Mouse (Mus musculus) limb, embryonic 10.5 days (tissue): ENCODE results near the gene Frat1. TPM values are rescaled to one million over a fixed set of nuclear protein-coding genes. Genes with fewer than 3 reads are reported as not detected.
A peak's percentile ranks its signal among the peaks of the same experiment; 100 is the strongest.

Experiments
- DNase-seq: peaks from one replicate; pipeline ENCODE4 v3.0.0-alpha.2; 2017; ENCODE audit warnings: low spot score
- H3K27ac ChIP-seq: fragments of 300-500 bp; sonication (generic); 2 replicates; pipeline ENCODE4 v1.5.1; 2016; ENCODE audit warnings: mild to moderate bottlenecking
- H3K27me3 ChIP-seq: fragments of 300-500 bp; sonication (generic); 2 replicates; pipeline ENCODE4 v1.6.1; 2016; ENCODE audit warnings: low read depth, mild to moderate bottlenecking; ENCODE audit not compliant: poor library complexity, severe bottlenecking
- H3K36me3 ChIP-seq: fragments of 300-500 bp; sonication (generic); 2 replicates; pipeline ENCODE4 v1.6.1; 2016; ENCODE audit warnings: mild to moderate bottlenecking, moderate library complexity
- H3K4me1 ChIP-seq: fragments of 300-500 bp; sonication (generic); 2 replicates; pipeline ENCODE4 v1.6.1; 2016
- H3K4me3 ChIP-seq: fragments of 300-500 bp; sonication (generic); 2 replicates; pipeline ENCODE4 v1.5.1; 2016; ENCODE audit warnings: mild to moderate bottlenecking, moderate library complexity
- H3K9me3 ChIP-seq: fragments of 300-500 bp; sonication (generic); replicated peaks from 2 replicates; pipeline ENCODE4 v1.6.1; 2016; ENCODE audit warnings: mild to moderate bottlenecking
- WGBS: fragments of 180-500 bp; shearing (Covaris S2); methylation state at CpG from one replicate; pipeline ENCODE4 v1.1.7; 2016; 5-methylcytosine and 5-hydroxymethylcytosine counted together
- polyA plus RNA-seq: library from polyadenylated mRNA; unstranded; fragments of >200 nt; fragmentation: Nextera tagmentation; extraction: Ambion mirVana; gene quantifications from 2 replicates; pipeline ENCODE4 v1.2.1, GENCODE M21; 2016

Gene Frat1
- polyA plus RNA-seq, 1 experiment from 2014 or later, result 4.9 TPM

DNA sequence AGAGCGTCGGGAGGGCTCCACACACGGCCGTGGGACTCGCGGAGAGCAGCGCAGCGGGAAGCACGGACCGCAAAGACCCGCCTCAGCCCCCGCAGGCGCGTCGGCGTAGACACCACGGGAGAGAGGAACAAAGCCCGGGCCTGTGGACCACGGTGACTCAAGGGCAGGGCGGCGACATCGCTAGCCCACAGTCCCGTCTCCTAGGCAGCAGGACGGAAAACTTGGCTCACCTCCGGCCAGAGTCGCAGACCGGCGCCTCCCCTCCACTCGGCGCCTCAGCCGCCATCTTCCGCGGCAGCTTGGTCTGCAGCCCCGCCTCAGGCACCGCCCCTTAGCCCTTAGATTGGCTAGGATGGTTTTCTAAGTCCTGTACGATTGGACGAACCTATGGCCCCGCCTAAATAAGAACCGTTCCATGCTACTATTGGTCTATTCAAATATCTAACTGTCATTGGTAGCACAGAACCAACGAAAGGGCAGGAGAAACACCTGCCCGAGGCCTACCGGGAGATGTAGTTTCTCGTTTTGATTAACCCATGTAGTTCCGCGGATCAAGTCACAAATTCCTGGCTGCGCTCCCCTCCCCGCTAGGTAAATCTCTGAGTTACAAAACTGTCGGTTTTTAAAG lies 27.9 kb upstream of the Frat1 start, which contains the start of gene Arhgap19:
Gene Arhgap19 (minus strand): TSS at position 306 of the 628 bp plus-strand sequence.
- H3K36me3 ChIP-seq, result no peaks in the 10 kb centered on the region
- no peaks in the 10 kb centered on the region for H3K27me3 ChIP-seq
- H3K9me3 ChIP-seq, result peaks cover 3% of the 10 kb centered on the region; the same call in 1 of the 2 replicates
- peaks cover 21% of the 10 kb centered on the region for H3K4me1 ChIP-seq
- peak within 1 kb of the TSS; percentile 87 for H3K4me3 ChIP-seq
- peak within 1 kb of the TSS; percentile 93 for H3K27ac ChIP-seq
- under 1% methylated on average over 48 of the region's 48 CpGs for WGBS
- peak; percentile 89 for DNase-seq

DNA sequence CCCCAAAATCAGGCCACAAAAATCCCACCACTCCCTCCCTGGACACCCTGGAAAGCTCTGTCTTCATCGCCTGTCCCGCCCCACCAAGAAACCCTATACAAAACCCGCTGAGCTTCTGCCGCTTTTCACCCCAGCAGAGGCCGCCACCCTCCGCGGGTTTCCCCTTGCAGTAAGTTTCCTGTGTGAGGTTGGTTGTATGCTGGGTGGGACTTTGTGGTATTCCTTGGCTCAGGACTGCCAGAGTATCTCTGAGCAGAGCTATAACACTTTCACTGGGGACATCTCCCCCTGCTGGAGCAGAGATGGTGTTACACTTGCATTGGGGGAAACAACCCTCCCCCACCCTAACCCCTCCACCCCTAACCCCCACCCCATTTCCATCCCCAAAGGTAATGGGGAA lies 26.4 kb upstream of the Frat1 start:
- no peak overlapping the region for H3K4me3 ChIP-seq
- DNase-seq, result no peak
- peaks cover 21% of the 10 kb centered on the region for H3K4me1 ChIP-seq
- no peak overlapping the region for H3K27ac ChIP-seq
- H3K36me3 ChIP-seq, result no peaks in the 10 kb centered on the region
- H3K27me3 ChIP-seq, result no peaks in the 10 kb centered on the region
- H3K9me3 ChIP-seq, result peaks cover 3% of the 10 kb centered on the region; the same call in 1 of the 2 replicates
- WGBS, result 40% methylated on average over 7 of the region's 7 CpGs

DNA sequence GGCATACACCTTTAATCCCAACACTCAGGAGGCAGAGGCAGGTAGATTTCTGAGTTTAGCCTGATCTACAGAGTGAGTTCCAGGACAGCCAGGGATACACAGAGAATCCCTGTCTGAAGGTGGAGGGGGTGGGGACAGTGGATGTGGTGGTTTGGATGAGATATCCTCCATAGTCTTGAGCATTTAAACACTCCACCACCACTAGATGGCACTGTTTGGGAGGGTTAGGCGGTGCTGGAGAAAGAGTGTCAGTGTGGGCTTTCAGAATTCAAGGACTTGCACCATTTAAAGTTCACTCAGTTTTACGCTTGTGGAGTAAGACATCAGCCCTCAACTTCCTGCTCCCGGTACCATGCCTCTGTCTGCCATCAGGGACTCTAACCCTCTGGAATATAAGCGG lies 23.9 kb upstream of the Frat1 start:
- WGBS, result 90% methylated on average over 4 of the region's 4 CpGs
- Histone ChIP-seq H3K27ac (no peak overlapping the region), H3K27me3 (no peaks in the 10 kb centered on the region), H3K9me3 (peaks cover 3% of the 10 kb centered on the region; the same call in 1 of the 2 replicates), H3K4me3 (no peak overlapping the region), H3K4me1 (peaks cover 10% of the 10 kb centered on the region), H3K36me3 (no peaks in the 10 kb centered on the region)
- DNase-seq, result no peak

DNA sequence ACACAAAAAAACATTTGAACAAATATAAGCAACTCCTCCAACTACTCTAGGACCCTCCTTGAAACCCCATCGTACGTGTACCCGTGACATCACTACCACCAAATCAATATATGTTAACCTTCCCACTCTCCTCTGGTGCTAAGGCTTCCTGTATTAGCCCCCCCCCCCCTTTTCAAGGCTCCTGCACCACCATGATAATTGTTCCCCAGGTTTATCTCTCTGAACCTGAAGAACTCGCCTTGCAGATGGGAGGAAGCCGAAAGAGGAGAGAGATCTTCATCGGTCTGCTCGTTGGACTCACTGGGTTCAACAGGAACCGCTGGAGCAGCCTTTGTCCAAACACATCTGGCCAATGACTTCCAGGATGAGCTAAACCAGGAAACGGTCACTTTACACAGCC lies 22.3 kb upstream of the Frat1 start:
- no peak for DNase-seq
- H3K36me3 ChIP-seq, result no peaks in the 10 kb centered on the region
- no peak overlapping the region for H3K27ac ChIP-seq
- no peak overlapping the region for H3K4me3 ChIP-seq
- 94% methylated on average over 9 of the region's 9 CpGs for WGBS
- H3K9me3 ChIP-seq, result peaks cover 3% of the 10 kb centered on the region; the same call in 1 of the 2 replicates
- no peaks in the 10 kb centered on the region for H3K27me3 ChIP-seq
- H3K4me1 ChIP-seq, result peaks cover under 1% of the 10 kb centered on the region; the same call in 1 of the 2 replicates

DNA sequence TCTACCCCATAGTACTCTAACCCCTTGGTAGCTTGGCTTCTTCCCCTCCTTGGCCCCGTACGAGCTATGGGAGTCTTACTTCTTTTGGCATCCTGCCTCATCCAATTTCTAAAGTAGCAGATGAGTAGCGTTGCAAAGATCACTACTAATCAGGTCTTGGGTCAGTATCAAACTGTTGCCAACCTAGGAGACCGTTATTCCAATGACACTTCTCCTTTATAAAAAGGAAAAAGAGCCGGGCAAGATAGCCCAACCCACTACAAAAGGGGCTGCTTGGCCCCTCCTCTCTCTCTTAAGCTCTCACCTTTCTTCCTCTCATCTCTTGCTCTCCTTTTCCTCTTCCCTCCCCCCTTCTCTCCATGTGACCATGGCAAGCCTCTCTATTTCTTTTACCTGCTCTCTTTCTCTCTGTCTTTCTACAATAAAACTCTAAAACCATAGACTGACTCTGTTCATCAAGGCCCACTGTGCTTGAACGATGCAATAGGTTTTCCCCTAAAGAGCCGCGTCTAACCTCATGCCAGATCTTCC lies 21.6 kb upstream of the Frat1 start:
- no peak for DNase-seq
- no peaks in the 10 kb centered on the region for H3K27me3 ChIP-seq
- no peak overlapping the region for H3K27ac ChIP-seq
- 82% methylated on average over 8 of the region's 8 CpGs for WGBS
- no peaks in the 10 kb centered on the region for H3K36me3 ChIP-seq
- H3K4me1 ChIP-seq, result no peaks in the 10 kb centered on the region
- H3K4me3 ChIP-seq, result no peak overlapping the region
- peaks cover 3% of the 10 kb centered on the region; the same call in 1 of the 2 replicates for H3K9me3 ChIP-seq

DNA sequence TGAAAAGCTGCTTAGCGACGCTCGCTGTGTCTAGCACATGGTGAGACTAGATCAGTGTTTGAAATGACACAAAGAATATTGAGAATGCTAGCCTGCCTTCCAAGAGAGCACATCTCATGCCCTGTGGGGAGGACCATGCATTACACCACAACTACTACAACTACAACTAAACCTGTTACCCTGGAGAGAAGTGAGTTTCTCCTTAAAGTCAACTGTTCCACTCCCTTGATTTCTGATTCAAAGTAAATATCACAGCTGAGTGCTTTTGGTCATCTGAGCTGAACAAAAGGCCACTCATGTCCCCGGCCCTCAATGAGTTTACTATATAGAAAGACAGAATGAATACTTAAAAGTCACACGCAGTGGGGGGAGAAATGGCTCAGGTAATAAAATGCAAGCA lies 19.7 kb upstream of the Frat1 start:
- Histone ChIP-seq H3K27ac (no peak overlapping the region), H3K4me3 (no peak overlapping the region), H3K27me3 (no peaks in the 10 kb centered on the region), H3K4me1 (no peaks in the 10 kb centered on the region), H3K9me3 (peaks cover 3% of the 10 kb centered on the region; the same call in 1 of the 2 replicates), H3K36me3 (no peaks in the 10 kb centered on the region)
- WGBS, result 94% methylated on average over 5 of the region's 5 CpGs
- no peak for DNase-seq

DNA sequence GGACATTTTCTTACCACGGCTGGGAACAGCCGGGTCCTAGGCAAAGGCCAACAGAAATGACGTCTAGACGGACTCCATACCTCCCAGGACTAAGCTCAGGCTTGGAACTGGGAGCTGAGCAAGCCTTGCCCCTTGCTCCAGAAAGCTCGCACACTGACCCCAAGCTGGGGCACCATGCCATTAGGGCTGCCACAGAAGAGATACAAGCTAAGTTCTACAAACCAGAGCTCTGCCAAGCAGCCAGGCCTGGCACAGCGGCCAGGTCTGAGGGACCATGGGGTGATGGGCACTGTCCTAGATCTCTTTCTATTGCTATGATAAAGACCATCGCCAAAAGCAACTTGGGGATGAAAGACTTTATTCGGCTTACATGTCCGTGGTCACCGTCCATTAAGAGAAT lies 17.2 kb upstream of the Frat1 start:
- DNase-seq, result no peak
- Histone ChIP-seq H3K36me3 (no peaks in the 10 kb centered on the region), H3K4me3 (no peak overlapping the region), H3K27ac (no peak overlapping the region), H3K9me3 (no peaks in the 10 kb centered on the region), H3K4me1 (peaks cover 8% of the 10 kb centered on the region), H3K27me3 (no peaks in the 10 kb centered on the region)
- 94% methylated on average over 10 of the region's 10 CpGs for WGBS

DNA sequence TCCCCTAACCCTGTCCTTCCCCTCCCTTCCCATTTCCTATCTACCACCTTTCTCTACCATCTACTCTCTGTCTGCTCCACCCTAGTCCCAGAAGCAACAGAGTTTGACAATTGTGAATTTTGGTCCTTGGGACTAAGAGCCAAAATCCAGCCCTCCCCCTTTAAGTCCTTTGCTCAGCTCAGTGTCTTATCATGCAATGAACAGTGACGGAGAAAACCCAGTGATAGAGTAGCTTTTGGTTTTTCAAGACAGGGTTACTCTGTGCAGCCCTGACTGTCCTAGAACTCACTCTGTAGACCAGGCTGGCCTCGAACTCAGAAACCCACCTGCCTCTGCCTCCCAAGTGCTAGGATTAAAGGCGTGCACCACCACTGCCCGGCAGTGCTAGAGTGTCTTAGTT lies 16.4 kb upstream of the Frat1 start:
- H3K9me3 ChIP-seq, result no peaks in the 10 kb centered on the region
- H3K4me3 ChIP-seq, result no peak overlapping the region
- no peak overlapping the region for H3K27ac ChIP-seq
- H3K4me1 ChIP-seq, result peaks cover 10% of the 10 kb centered on the region
- no peak for DNase-seq
- H3K36me3 ChIP-seq, result no peaks in the 10 kb centered on the region
- no peaks in the 10 kb centered on the region for H3K27me3 ChIP-seq
- 94% methylated on average over 4 of the region's 4 CpGs for WGBS

DNA sequence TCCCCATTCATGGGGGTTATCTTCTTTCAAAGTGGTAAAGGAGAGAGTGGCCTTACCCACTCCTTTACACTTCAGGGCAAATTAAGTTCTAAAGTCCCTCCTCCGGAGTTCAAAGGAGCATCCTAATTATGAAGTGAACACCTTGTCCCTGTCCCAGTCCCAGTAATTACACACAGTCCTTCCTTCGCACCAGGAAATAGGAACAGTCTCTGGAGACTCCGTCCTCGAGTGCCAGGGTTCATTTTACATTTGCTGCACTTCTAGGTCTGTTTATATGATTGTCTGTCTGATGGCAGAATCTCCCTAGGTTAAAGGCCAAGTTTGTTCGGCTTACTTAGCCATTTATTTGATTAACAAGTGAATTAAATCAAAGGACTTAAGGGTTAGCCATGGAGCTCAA lies 13.4 kb upstream of the Frat1 start:
- DNase-seq, result no peak
- Histone ChIP-seq H3K9me3 (no peaks in the 10 kb centered on the region), H3K4me1 (peaks cover 10% of the 10 kb centered on the region), H3K27ac (no peak overlapping the region), H3K27me3 (no peaks in the 10 kb centered on the region), H3K4me3 (no peak overlapping the region), H3K36me3 (no peaks in the 10 kb centered on the region)
- WGBS, result 68% methylated on average over 5 of the region's 5 CpGs

DNA sequence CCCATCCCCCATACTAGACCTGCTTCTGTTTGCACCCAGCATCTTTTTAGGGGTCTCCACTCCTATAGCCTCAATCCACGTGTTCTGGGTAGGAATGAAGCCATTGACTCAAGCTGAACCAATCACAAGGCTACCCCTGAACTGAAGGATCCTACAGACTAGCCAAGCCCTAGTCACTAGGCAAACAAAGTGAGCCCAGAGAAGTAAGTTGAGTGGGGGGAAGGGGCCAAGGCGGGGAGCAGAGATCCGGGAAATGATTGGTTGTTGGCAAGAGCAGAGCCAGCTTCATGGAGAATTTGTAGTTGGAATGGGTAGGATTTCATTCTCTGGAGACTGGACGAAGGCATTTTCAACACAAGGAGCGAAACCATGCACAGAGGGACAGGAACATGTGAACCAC lies 12.9 kb upstream of the Frat1 start:
- peak overlapping the region; percentile 36; the same call in 1 of the 2 replicates for H3K27ac ChIP-seq
- peaks cover 10% of the 10 kb centered on the region for H3K4me1 ChIP-seq
- 67% methylated on average over 5 of the region's 5 CpGs for WGBS
- no peaks in the 10 kb centered on the region for H3K27me3 ChIP-seq
- H3K9me3 ChIP-seq, result no peaks in the 10 kb centered on the region
- H3K36me3 ChIP-seq, result no peaks in the 10 kb centered on the region
- no peak overlapping the region for H3K4me3 ChIP-seq
- DNase-seq, result no peak

DNA sequence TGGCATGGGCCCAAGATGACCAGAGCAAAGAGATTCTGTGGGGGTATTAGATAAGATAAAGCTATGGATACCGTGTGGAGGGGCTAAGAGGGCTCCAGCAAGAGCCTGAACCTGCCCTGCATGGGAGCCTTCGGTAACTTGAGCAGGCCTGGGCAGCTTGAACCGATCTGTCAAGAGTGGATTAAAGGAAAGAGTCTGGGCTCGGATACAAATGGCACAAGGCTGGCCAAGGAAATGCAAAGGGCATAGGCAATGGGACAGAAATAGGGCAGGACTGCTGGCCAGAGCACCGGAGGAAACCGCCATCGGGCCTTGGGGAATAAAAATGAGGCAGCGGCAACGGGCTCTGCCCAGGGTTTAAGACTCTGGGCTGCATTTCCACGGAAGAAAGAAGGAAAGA lies 12.4 kb upstream of the Frat1 start:
- Histone ChIP-seq H3K27me3 (no peaks in the 10 kb centered on the region), H3K4me3 (no peak overlapping the region), H3K4me1 (peaks cover 10% of the 10 kb centered on the region), H3K36me3 (no peaks in the 10 kb centered on the region), H3K27ac (peak overlapping the region; percentile 36; the same call in 1 of the 2 replicates), H3K9me3 (no peaks in the 10 kb centered on the region)
- 56% methylated on average over 10 of the region's 10 CpGs for WGBS
- DNase-seq, result no peak

DNA sequence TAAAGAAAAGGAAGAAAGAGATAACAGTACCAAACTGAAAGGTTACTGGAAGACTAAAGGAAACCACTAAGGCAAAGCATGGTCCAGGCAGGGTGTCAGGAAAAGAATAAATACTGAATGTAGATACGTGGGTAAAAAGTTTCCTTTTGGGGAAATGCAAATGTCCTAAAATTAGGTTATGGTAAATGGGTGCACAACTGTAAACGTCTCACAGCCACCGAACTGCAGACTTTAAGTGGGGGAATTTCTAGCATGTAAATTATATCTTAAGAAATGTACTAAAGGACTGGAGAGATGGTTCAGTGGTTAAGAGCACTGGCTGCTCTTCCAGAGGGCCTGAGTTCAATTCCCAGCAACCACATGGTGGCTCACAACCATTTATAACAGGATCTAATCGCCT lies 11.0 kb upstream of the Frat1 start:
- Histone ChIP-seq H3K9me3 (no peaks in the 10 kb centered on the region), H3K27ac (no peak overlapping the region), H3K36me3 (no peaks in the 10 kb centered on the region), H3K4me1 (peaks cover 10% of the 10 kb centered on the region), H3K4me3 (no peak overlapping the region), H3K27me3 (no peaks in the 10 kb centered on the region)
- 88% methylated on average over 4 of the region's 4 CpGs for WGBS
- DNase-seq, result no peak

DNA sequence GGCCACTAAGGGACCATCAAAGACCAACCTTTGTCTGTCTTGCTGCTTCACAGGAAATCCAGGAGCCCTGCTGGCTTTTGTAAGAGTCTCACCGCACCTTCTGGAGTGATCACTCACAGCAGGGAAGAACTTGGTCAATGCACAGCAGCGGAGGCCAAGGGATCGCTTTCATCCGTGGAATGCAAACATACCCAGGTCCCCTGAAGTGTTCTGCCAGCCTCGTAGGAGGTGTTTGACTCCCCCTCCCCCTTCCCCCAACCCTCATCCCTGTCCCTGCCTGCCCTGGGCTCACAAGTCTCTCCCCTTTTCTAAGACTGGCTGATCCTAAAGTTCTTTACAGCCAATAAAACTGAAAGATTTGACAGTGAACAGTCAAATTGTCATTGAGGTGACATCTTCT lies 8.3 kb upstream of the Frat1 start:
- peaks cover 10% of the 10 kb centered on the region for H3K4me1 ChIP-seq
- WGBS, result 14% methylated on average over 5 of the region's 5 CpGs
- H3K27ac ChIP-seq, result no peak overlapping the region
- H3K4me3 ChIP-seq, result no peak overlapping the region
- H3K36me3 ChIP-seq, result no peaks in the 10 kb centered on the region
- no peak for DNase-seq
- H3K9me3 ChIP-seq, result no peaks in the 10 kb centered on the region
- H3K27me3 ChIP-seq, result no peaks in the 10 kb centered on the region
